Mouse (Mus musculus) gastrocnemius, postnatal 25 days (tissue): Measurements from ENCODE around the gene Olfr1380. TPM values are rescaled to one million over a fixed set of nuclear protein-coding genes. Genes with fewer than 3 reads are reported as not detected.

ENCODE experiments used
- total RNA-seq, 2 experiments: library from RNA; stranded (reverse); gene quantifications; 1 replicate in 1 of 2; 2 replicates in 1 of 2; pipeline ENCODE4 v1.2.3; 2021

Gene Olfr1380
- total RNA-seq, 2 experiments from 2014 or later = not detected

Other genes with a start within 250 kb of the Olfr1380 start
- not detected for gene Olfr1391, start 234.1 kb upstream of the Olfr1380 start, total RNA-seq
- gene Olfr1390, start 221.7 kb upstream of the Olfr1380 start, total RNA-seq = not detected
- not detected for gene Olfr1389, start 133.8 kb upstream of the Olfr1380 start, total RNA-seq
- gene Olfr1388, start 120.3 kb upstream of the Olfr1380 start, total RNA-seq = under 1 TPM in 1 of 2 experiments, not detected in 1; 0.08 TPM
- gene Olfr1387, start 101.5 kb upstream of the Olfr1380 start, total RNA-seq = not detected
- not detected for gene Olfr1386, start 91.8 kb upstream of the Olfr1380 start, total RNA-seq
- not detected for gene Olfr1385, start 67.8 kb upstream of the Olfr1380 start, total RNA-seq
- not detected for gene Olfr1384, start 50.2 kb upstream of the Olfr1380 start, total RNA-seq
- under 1 TPM in 1 of 2 experiments, not detected in 1; 0.29 TPM for gene Olfr1383, start 37.2 kb upstream of the Olfr1380 start, total RNA-seq
- gene Olfr1382, start 28.6 kb upstream of the Olfr1380 start, total RNA-seq = not detected
- gene Olfr1381, start 13.4 kb upstream of the Olfr1380 start, total RNA-seq = not detected
- 1 to 10 TPM; 2.9 to 3.2 TPM for gene Flt4, start 52.4 kb downstream of the Olfr1380 start, total RNA-seq
- gene Scgb3a1, start 106.7 kb downstream of the Olfr1380 start, total RNA-seq = not detected
- 10 to 100 TPM; 12.7 to 13.5 TPM for gene Cnot6, start 155.8 kb downstream of the Olfr1380 start, total RNA-seq
- 1 to 10 TPM; 5.5 to 6.5 TPM for gene Gfpt2, start 237.3 kb downstream of the Olfr1380 start, total RNA-seq